Mouse (Mus musculus): ENCODE results near the gene Tob2. TPM values are rescaled to one million over a fixed set of nuclear protein-coding genes. Genes with fewer than 3 reads are reported as not detected.
A peak's percentile ranks its signal among the peaks of the same experiment; 100 is the strongest.

Tob2 gene
- total RNA-seq (2018; cell fraction: chromatin; rRNA removed) = 10 to 100 TPM; 10.3 to 60.7 (median 36.8) TPM
- total RNA-seq (2018; cell fraction: cytosol; rRNA removed) = 10 to 100 TPM; 15.1 to 45.5 (median 25.7) TPM
- total RNA-seq (2018; cell fraction: nucleus; rRNA removed) = 10 to 100 TPM; 23.9 to 68.7 (median 39.2) TPM
- 14.3 to 21.9 TPM (median 18.5 TPM) in 3 replicates for polyA plus RNA-seq (2018)

DNA sequence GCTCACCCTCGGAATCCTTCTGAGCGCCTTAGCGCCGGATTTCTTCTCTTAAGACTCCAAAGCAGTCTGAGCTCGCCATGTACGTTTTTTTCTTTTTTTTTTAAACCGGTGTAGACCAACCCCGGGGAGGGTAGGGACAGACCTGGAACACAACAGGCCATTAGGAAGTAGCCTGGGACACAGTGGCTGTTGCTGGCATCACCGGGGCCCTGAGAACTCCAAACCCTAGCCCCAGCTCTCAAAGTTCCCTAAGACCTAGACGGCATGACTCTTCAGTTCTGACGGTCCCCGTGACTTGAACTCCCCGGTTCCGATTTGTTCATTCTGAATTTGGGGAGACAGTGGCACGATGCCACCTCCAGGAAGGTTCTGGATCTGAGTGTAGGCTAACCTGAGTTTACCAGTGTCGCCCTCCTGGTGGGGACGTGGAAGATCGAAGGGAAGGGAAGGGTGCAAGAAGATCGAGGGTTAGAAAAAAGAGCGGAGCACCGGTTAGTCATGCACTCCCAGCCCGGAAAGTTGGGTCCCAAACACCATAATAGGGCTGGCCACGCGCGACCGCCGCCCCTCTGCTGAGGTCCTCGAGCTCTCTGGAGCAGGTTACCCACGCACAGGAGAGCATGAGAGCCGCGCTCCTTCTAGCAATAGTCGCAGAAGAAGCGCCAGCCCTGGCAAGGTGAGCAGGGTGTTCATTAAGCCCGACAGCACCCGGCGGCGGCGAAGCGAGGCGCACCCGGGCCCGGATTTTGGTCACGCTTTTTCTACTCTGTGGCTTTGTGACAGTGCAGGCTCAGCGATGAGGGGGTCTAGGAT is at the start of gene Tob2:
Gene Tob2 (minus strand): TSS at position 280 of the 813 bp plus-strand sequence.
- H3K36me3 ChIP-seq (ENCODE audit: inconsistent target) = peaks cover 13% of the 10 kb centered on the region; the same call in 1 of the 2 replicates
- H3K79me2 ChIP-seq (ENCODE audit: inconsistent target) = peaks cover 46% of the 10 kb centered on the region
- H3K4me3 ChIP-seq (ENCODE audit: inconsistent target) = peak within 1 kb of the TSS; percentile 93
- H3K27ac ChIP-seq = peak within 1 kb of the TSS; percentile 93
- whole genome bisulfite sequencing (ENCODE audit: missing documents) = under 1% methylated on average over 44 of the region's 44 CpGs

DNA sequence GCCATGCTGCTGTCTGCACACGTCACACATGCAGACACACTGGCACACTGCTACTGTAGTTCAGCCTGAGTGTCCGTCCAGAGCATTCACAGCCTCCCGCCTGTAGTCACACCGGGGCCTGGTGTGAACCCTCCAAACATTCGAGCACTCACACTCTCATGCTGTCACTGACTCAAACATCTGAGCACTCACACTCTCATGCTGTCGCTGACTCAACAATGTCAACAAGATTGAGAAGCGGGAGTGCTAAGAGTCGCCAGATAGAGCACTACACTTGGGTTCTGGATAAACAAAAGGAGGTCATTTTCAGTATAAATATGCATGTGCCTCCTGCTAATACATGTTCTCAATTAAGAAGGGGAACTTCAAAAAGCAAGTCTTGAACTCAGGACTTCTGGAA is 49.4 kb upstream of the Tob2 start:
- 89% methylated on average over 8 of the region's 8 CpGs for WGBS (ENCODE audit: missing documents)
- Histone ChIP-seq H3K36me3 (ENCODE audit: inconsistent target) (peaks cover 92% of the 10 kb centered on the region), H3K4me3 (ENCODE audit: inconsistent target) (no peak overlapping the region), H3K27ac (no peak overlapping the region), H3K79me2 (ENCODE audit: inconsistent target) (no peaks in the 10 kb centered on the region)

GRCm38 (mm10) chr15:81904939-81905338 is 46.3 kb upstream of the Tob2 start:
- WGBS (ENCODE audit: missing documents) = 46% methylated on average over 2 of the region's 2 CpGs
- peaks cover 88% of the 10 kb centered on the region for H3K36me3 ChIP-seq (ENCODE audit: inconsistent target)
- H3K4me3 ChIP-seq (ENCODE audit: inconsistent target) = no peak overlapping the region
- H3K79me2 ChIP-seq (ENCODE audit: inconsistent target) = no peaks in the 10 kb centered on the region
- H3K27ac ChIP-seq = no peak overlapping the region

- 86% methylated on average over 2 of the region's 2 CpGs for WGBS (ENCODE audit: missing documents)
- H3K79me2 ChIP-seq (ENCODE audit: inconsistent target) = no peaks in the 10 kb centered on the region
- no peak overlapping the region for H3K27ac ChIP-seq
- H3K36me3 ChIP-seq (ENCODE audit: inconsistent target) = peaks cover 69% of the 10 kb centered on the region
- no peak overlapping the region for H3K4me3 ChIP-seq (ENCODE audit: inconsistent target)
Observed at GRCm38 (mm10) chr15:81898751-81899150, 40.2 kb upstream of the Tob2 start.

GRCm38 (mm10) chr15:81897607-81898285 is 39.1 kb upstream of the Tob2 start:
- Histone ChIP-seq H3K36me3 (ENCODE audit: inconsistent target) (peaks cover 59% of the 10 kb centered on the region), H3K79me2 (ENCODE audit: inconsistent target) (no peaks in the 10 kb centered on the region), H3K4me3 (ENCODE audit: inconsistent target) (no peak overlapping the region), H3K27ac (no peak overlapping the region)
- WGBS (ENCODE audit: missing documents) = 91% methylated on average over 5 of the region's 5 CpGs

GRCm38 (mm10) chr15:81896407-81896806 is 37.8 kb upstream of the Tob2 start:
- H3K4me3 ChIP-seq (ENCODE audit: inconsistent target) = no peak overlapping the region
- H3K79me2 ChIP-seq (ENCODE audit: inconsistent target) = no peaks in the 10 kb centered on the region
- 93% methylated on average over 2 of the region's 2 CpGs for WGBS (ENCODE audit: missing documents)
- H3K27ac ChIP-seq = no peak overlapping the region
- H3K36me3 ChIP-seq (ENCODE audit: inconsistent target) = peaks cover 54% of the 10 kb centered on the region

DNA sequence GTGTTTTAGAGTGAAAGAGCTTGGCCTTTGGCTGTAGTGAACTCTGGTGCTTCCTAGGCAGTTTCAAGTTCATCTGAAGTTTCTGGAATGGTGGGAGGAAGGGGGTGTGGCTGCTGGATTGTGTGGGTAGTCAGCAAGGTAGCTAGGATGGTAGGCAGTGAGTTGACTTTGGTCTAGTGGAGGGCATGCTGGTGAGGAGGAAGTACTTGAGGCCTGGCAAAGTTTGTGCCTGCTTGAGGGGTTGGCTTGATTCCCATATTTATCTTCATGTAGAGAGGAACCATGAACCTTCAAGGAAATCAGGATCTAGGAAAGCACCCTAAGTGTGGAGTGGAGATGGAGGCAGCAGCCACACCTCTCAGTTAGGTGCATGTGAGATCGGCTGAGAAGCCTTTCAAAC is 35.4 kb upstream of the Tob2 start:
- 100% methylated on average over 1 of the region's 1 CpGs for WGBS (ENCODE audit: missing documents)
- Histone ChIP-seq H3K79me2 (ENCODE audit: inconsistent target) (peaks cover 6% of the 10 kb centered on the region; the same call in 1 of the 2 replicates), H3K36me3 (ENCODE audit: inconsistent target) (peaks cover 36% of the 10 kb centered on the region), H3K4me3 (ENCODE audit: inconsistent target) (no peak overlapping the region), H3K27ac (no peak overlapping the region)

DNA sequence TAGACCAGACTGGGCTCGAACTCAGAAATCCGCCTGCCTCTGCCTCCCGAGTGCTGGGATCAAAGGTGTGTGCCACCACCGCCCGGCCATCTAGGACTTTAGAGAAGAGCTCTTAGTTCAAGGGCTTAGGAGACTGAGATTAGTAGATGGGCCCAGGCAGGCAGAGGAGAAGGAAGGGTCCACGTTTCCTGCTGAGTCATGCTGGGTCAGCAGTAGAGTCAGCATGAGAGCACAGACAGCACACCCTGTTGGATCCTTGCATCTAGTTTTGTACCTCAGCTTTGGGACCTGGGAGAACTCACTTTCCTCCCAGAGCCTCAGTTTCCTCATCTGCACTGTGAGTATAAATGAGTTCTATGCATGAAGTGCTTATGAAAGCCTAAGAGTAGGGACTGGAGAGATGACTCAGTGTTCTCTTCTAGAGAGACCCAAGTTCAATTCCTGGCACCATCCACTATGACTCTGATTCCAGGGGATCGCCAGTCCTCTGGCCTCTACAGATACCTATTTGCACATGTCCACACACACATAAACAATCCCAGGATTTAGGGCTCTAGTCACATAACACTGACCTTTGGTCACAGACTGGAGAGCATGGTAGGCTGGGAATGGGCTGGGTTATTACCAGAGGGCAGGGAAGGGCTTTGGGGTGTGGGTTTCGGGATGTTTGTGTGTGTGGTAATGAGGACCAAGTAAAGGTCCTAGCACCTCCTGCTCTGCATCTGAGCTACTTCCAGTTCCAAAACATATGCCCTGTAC is 33.4 kb upstream of the Tob2 start:
- Histone ChIP-seq H3K36me3 (ENCODE audit: inconsistent target) (0 out of 2 replicates have a peak, but pooled peaks cover 32% of the 10 kb centered on the region), H3K79me2 (ENCODE audit: inconsistent target) (peaks cover 27% of the 10 kb centered on the region), H3K4me3 (ENCODE audit: inconsistent target) (no peak overlapping the region), H3K27ac (no peak overlapping the region)
- WGBS (ENCODE audit: missing documents) = 71% methylated on average over 5 of the region's 8 CpGs

DNA sequence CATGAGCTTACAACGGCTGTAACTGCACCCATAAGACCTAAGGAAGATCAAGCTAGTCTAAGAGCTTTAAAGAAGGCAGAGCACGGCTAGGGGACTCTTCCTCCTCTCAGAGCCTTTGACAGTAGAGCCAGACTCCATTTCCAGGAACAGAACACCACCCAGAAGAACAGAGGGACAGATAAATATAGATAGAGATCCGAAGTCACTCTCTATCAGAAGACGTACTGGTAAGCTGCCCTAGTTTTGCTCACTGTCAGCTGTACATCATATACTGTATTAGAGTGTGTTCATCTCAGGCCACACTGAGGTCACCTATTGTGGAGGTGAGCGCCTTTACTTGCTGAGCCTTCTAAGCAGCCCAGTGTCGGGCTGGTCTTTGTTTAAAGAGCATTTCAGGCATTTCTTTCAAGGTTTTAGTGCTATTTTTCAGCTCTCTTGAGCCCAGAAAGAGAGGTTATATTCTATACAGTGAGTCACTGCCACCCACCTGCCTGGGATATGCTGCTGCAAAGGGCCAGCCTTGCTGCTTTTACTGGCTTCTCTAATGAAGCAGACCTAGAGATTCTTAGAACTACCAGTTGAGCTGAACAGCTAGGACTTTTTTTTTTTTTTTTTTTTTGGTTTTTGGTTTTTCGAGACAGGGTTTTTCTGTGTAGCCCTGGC is 32.7 kb upstream of the Tob2 start:
- Histone ChIP-seq H3K36me3 (ENCODE audit: inconsistent target) (0 out of 2 replicates have a peak, but pooled peaks cover 30% of the 10 kb centered on the region), H3K79me2 (ENCODE audit: inconsistent target) (peaks cover 34% of the 10 kb centered on the region), H3K27ac (no peak overlapping the region), H3K4me3 (ENCODE audit: inconsistent target) (no peak overlapping the region)
- 85% methylated on average over 7 of the region's 7 CpGs for WGBS (ENCODE audit: missing documents)

DNA sequence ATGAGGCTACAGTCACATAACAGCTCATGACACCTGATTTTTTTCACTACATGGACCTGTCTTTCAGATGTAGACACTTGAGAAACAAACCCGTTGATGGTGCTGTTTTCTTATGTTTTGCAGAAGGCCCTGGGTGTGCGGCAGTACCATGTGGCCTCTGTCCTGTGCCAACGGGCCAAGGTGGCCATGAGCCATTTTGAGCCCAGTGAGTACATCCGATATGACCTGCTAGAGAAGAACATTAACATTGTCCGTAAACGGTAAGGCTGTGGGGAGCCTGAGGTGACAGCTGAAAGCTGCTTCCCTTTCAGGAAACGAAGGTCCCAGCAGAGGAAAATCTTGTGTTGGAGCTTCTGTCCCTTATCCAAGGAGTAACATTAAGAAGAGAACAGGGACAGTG is 30.6 kb upstream of the Tob2 start:
- WGBS (ENCODE audit: missing documents) = 94% methylated on average over 7 of the region's 7 CpGs
- 0 out of 2 replicates have a peak, but pooled peaks cover 16% of the 10 kb centered on the region for H3K36me3 ChIP-seq (ENCODE audit: inconsistent target)
- H3K27ac ChIP-seq = no peak overlapping the region
- H3K79me2 ChIP-seq (ENCODE audit: inconsistent target) = peaks cover 55% of the 10 kb centered on the region
- H3K4me3 ChIP-seq (ENCODE audit: inconsistent target) = no peak overlapping the region

DNA sequence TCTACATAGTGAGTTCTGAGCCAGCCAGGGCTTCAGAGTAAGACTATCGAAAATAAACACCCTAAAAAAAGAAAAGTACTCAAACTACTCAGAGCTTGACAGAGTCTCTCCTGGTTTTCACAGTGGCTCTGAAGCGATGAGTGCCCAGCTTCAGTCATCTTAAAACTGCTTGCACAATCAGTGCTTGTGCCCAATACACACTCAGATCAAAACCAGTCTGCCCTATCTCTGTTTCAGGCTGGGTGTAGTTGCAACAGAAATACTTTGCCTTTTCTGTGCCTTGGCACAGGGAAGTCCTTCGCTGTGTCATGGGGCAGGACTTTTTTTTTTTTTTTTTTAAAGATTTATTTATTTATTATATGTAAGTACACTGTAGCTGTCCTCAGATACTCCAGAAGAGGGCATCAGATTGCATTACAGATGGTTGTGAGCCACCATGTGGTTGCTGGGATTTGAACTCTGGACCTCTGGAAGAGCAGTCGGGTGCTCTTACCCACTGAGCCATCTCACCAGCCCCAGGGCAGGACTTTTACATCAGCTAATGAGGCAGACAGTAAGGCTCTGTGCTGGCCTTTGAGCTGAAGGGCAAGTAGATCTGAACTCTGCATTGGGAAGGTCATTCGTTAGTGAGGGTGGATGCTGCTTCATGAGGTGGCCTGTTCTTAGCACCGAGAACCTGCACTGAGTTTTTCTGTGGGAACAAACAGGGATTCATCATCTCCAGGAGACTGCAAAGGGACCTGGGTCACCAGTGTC is 28.4 kb upstream of the Tob2 start:
- peaks cover 77% of the 10 kb centered on the region for H3K79me2 ChIP-seq (ENCODE audit: inconsistent target)
- 0 out of 2 replicates have a peak, but pooled peaks cover 11% of the 10 kb centered on the region for H3K36me3 ChIP-seq (ENCODE audit: inconsistent target)
- no peak overlapping the region for H3K4me3 ChIP-seq (ENCODE audit: inconsistent target)
- 86% methylated on average over 6 of the region's 6 CpGs for WGBS (ENCODE audit: missing documents)
- H3K27ac ChIP-seq = no peak overlapping the region

GRCm38 (mm10) chr15:81885418-81885934 is 26.9 kb upstream of the Tob2 start:
- WGBS (ENCODE audit: missing documents) = 93% methylated on average over 3 of the region's 3 CpGs
- Histone ChIP-seq H3K79me2 (ENCODE audit: inconsistent target) (peaks cover 92% of the 10 kb centered on the region), H3K27ac (no peak overlapping the region), H3K4me3 (ENCODE audit: inconsistent target) (no peak overlapping the region), H3K36me3 (ENCODE audit: inconsistent target) (0 out of 2 replicates have a peak, but pooled peaks cover 11% of the 10 kb centered on the region)

- no peak overlapping the region for H3K27ac ChIP-seq
- H3K4me3 ChIP-seq (ENCODE audit: inconsistent target) = no peak overlapping the region
- 87% methylated on average over 3 of the region's 3 CpGs for WGBS (ENCODE audit: missing documents)
- H3K36me3 ChIP-seq (ENCODE audit: inconsistent target) = no peaks in the 10 kb centered on the region
- H3K79me2 ChIP-seq (ENCODE audit: inconsistent target) = peaks cover 100% of the 10 kb centered on the region
Observed at GRCm38 (mm10) chr15:81882348-81882747, 23.8 kb upstream of the Tob2 start.
